Mouse (Mus musculus) thymus, postnatal 14 days (tissue): Measurements from ENCODE around the gene Ppp1r1a.

Experiments
- DNase-seq: peaks from one replicate; pipeline ENCODE4 v3.0.0; 2021

Ppp1r1a gene

DNA sequence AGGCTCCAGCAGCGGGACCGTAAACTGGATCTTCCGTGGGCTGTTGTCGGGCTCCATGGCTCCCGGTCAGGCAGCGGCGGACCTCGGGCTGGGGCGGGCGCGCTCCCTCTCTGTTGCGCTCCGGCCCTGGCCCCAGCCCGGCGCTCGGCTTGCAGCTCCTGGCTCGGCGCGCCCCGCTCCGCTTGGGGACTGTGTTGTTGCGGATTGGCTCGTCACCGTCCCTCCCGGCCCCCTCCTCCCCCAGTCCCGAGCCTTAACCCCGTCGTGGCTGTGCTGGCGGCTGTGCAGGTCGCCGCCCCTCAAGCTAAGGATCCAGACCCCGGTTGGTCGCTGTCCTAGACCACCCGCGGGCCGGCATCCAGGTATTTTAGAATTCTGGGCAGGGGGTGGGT is at the start of gene Ppp1r1a:
Gene Ppp1r1a, minus strand, starts transcription at position 182 of the 392 bp plus-strand sequence.
- no peak for DNase-seq

DNA sequence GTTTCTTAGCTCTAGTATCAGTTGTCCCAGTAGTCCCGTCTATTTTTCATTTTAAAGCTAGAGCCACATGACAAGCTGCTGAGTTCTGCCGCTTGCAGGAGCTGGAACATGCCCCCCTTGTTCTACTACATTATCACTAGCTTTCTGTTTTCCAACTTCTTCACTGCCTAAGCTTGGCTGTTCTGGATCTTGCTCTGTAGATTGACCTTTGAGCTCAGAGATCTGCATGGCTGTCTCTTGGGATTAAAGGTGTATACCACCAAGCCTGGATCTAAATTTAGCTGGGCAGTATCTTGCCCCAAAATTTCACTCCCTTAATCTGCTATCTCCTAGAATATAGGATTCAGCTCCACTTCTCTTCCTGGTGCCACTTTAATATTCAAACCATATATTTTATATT is 48.1 kb upstream of the Ppp1r1a start:
- no peak for DNase-seq

DNA sequence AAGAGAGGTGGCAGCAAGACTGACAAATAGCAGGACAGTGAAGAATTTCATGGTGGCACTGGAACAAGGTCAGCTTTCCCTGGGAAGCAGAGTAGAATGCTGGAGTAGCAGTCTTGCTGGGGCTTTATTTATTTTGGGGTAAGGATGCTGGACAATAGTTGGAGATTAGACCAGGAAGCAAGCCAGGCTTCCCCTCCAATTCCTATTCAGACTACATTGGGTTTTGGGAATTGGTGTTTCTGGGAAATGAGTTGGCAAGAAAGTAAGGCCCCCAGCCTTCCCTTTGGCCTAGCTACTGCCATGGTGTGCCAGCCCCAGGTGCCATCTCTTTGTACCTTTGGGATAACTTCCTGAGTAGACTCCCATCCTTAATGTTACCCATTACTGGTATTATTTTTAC is 27.2 kb upstream of the Ppp1r1a start, which contains the start of gene Glycam1:
Gene Glycam1, minus strand, starts transcription at position 101 of the 400 bp plus-strand sequence.
- no peak for DNase-seq

DNA sequence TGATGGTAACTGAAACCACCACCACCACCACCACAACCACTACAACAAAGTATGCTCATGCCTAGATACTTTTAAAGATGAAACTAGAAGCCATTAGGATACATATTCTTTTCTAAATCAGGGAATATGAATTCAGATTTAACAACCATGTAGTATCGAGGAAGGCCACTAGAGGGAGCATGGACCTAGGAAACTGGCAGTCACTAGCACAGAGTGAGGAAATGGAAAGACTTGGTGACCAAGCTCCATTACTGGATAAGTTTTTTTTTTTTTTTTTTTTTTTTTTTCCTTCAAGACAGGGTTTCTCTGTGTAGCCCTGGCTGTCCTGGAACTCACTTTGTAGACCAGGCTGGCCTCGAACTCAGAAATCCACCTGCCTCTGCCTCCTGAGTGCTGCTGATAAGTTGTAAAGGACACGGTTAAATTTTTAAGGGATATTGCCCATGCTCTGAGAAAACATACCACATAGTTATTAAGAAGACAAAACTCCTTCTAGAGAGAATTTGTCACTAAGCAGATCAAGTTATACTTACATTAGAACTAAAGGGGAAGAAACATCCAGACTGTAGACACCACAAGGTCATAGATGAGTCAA is 14.4 kb upstream of the Ppp1r1a start:
- DNase-seq = peak; percentile 50

DNA sequence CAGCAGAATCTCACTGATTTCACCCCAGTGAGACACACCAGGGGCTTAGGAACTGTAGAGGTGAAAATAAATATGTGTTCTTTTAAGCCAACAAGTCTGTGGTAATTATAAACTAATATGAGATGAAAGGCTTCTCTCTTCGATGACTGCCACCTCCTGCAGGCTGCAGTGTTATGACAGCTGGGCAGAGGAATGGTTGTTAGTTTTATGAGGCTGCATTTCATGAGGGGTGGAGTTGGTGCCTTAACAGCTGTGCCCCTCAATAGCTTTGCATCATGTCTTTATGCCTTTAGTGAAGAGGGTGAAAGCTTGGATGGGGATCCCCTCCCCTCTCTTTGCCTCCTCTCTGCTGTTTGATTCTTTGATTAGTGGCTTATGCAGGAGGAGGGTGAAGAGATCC is 13.2 kb upstream of the Ppp1r1a start:
- no peak for DNase-seq

DNA sequence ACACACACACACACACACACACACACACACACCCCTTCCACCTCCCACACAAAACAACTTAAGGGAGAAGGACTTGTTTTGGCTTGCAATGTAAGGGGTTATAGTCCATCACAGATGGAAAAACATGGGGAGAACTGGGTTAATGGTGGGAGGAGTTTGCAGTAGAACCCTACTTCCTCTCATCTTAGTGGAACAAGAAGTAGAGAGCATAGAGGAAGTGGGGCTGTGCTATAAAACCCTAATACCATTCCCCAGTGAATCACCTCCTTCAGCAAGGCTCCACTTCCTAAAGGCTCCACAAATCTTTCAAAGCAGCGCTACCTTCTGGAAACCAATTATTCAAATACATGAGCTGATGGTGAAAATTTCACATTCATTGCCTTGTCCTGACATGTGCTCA is 11.7 kb upstream of the Ppp1r1a start:
- no peak for DNase-seq

DNA sequence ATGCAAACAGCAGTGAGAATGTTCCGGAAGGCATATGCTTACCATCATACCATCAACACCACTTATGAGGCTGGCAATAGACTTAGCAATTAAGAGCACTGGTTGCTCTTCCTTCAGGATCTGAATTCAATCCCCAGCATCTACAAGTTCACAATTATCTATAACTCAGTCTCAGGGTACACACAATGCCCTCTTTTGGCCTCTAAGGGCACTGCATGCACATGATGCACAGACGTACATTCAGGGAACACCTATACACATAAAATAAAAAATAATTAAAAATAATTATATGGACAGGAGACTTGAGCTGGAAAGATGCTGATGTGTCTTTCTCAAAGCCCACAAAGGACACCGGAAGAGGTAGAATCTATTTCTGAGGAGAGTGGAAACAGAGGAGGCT is 10.2 kb upstream of the Ppp1r1a start:
- no peak for DNase-seq

DNA sequence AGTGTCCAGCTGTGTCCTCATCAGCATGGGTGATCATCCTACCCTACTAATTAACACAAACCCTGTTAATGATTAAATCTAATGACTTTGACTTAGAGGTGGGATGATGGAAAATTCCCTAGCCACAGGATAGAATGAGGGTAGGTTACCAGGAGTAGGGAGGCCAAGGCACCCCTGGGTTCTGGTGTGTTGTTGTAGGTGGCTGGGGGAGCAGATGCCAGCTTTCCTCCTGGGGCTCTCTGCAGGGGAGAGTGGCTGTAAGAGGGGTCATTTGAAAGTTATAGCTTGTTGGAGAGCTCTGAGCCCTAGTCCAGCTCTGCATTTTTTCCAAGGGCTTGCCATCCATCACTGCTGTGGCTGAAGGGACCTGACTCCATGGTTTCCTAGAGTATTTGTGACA is 4.7 kb upstream of the Ppp1r1a start:
- DNase-seq = no peak

DNA sequence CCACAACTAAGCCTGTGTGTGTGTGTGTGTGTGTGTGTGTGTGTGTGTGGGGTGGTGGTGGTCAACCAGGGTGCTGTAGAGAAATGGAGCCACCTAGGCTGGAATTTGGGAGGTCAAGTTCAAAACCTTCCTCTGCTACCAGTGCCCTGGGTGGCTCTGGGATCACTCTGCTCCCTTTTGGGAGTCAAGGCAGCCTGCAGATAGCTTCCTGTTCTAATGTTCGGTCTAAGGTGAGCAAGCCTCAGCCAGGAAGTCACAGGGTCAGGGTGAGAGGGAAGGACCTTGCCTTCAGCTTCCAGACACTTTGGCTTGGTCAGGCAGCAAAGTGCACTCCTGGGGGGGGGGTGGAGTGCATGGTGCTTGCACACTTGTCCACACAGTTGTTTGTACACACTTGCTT is 2.8 kb upstream of the Ppp1r1a start:
- no peak for DNase-seq

DNA sequence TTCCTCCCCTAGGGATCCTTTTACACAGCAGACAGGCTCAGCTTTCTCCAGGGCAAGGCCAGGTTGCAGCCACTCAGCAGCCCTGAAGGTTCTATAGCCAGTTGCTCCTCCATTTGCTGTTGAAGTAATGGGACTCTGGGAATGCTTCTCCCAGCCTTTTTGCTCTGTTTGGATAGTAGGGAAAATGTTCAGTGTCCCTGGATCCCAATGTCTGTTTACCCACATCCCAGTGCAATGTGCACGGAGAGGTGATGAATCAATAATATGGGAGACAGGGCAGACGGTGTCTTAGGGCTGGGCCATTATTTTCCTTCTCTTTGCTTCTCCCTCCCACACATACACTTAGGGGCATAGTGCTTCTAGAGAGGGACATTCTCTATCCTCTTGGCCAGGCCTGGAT is 1.5 kb upstream of the Ppp1r1a start:
- DNase-seq = no peak

DNA sequence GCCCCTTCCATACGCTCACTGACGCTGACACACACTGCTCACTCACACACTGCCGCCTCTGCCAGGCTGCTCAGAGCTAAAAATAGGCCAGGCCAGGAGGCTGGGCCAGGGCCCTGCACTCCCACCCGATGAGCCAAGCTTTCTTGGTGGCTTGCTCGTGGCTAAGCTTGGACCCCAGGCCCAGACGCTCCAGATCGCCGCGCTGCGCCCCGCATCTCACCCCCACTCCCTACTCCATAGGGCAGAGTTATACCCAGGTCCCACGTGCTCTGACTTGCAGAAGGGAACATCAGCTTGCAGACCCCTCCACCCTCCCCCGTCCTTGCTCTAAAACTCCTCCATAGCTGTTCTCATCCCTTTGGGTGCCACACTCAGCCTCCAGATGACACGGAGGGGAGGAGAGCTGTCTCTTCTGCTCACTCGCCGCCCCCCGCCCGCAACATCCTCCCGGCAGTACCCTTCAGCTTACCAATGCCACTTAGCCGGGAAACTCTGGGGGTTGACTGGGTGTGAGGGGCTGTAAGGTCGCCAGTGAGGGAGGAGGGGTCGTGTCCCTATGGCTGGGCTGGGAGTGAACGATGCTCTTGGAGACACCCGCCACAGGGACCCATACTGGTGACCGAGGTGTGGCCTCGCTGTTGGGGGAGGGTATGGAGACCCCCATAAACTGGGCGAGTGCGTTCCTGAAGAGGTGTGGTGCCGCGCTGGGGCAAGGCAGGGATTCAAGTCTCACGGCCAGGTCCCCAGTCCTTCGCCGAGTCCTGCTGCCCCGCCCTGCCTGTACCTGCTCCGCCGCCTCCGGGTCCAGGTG is 587 bp downstream of the Ppp1r1a start:
- no peak for DNase-seq

DNA sequence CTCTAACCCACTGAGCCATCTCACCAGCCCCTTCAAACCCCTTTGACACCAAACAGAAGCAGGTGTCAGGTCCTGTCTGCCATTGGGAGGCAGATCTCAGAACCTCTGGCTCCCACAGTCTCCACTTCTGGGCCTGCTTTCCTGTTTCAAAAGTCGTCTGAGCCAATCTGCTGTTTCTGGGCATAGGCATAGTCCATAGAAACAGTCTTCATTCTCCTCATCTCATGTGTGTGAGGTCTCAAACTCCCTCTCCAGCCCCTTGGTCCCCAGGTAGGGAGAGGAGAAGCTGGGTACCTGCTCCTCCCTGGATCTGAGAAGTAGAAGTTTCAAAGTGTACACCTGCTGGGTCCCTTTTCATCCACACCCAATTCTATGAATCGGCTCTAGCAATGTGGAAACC is 1.3 kb downstream of the Ppp1r1a start:
- no peak for DNase-seq

DNA sequence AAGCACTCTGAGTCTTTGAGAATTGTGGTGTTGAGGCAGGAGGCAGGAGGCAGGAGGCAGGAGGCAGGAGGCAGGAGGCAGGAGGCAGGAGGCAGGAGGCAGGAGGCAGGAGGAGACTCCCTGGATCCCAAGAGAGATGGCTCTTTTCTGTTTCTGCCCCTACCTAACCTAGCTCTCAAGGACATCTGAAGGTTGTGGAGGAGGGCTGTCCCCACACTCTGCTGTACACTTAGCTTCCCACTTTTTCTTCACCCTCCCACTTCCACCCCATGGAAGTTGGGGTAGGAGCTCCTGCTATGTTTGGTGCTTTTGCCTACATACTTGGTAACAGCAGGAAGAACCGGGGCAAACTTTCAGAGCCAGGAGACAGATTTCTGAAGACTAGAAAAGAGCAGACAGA is 2.0 kb downstream of the Ppp1r1a start:
- DNase-seq = no peak

DNA sequence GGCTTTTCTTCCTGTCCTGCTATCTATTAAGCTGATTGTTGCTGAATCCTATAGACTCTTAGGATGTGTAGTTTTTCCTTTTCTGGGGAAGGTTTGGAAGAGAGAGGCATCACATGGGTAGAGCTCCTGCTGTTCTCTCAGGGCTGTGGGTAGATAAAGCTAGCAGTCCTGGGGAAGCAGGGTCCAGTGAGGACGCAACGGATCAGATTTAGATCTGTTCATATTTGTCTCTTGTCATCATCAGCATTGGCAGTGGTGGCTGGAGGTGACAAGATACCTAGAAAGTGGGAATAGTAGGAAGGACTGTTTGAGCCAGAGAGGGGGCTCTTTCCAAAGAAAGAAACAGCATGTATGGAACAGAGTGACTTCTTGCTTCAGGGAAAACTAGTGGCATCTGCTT is 2.8 kb downstream of the Ppp1r1a start:
- no peak for DNase-seq

DNA sequence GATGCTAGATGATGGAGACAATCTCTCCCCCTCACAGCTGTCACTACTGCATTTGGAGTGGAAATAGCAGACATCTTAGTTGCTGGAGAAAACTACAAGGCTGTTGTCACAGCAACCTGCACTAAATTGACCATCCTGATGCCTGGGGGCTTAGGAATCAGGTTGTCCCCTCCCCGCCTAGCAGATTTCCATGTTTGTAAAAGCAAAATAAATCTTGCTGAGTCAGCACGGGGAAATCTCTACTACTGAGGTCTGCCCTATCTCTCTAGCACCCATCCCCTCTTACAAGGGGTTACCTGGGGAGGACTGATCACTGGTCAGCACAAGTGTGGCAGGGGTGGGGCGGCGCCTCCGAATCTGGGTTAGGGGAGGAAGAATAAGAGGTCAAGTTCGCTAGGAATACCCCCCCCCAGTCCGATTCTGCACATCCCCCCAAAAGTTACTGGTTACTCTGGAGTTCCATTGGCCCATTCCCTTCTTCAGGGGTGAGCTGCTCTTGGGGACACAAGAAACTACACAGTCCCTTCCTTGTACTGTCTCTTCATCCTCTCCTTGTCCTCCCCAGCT is 3.7 kb downstream of the Ppp1r1a start:
- no peak for DNase-seq

DNA sequence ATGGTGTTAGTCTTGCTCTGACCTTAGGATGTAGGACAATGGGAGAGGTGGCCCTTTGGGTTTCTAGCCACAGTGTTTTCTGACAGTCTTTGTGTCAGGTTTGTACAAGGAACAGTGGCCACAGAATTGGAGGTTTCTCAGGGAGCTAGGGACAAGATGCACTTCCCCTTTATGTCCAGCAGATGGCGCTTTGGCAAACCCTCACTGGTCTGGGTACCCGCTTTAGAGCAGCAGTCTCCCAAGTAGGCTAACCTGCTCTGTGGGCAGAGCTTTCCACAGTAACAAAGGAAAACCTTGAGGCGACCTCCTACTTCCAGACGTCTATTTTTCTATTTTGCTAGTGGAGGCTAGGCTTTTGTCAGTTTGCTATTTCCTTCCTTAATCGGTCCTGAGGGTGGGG is 7.4 kb downstream of the Ppp1r1a start:
- peak; percentile 30 for DNase-seq

DNA sequence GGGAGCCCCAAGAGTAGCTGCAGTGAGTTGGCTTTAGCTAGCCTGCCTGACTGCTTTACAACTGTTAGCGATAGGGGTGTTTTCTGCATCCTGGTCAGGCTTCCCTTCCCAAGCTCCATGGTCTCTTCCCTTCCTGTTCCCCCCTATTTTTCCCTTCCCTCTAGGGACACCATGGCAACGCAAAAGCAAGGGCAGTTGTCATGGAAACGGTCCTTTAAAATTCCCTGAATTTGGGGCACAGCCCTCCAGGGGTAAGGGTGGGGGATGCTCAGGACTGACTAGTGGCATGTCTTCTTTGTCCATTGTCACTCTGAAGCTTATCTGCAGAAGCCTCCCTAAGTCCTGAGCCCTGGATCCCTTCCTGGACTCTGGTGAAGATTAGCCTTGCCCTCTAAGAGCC is 14.6 kb downstream of the Ppp1r1a start:
- DNase-seq = no peak

DNA sequence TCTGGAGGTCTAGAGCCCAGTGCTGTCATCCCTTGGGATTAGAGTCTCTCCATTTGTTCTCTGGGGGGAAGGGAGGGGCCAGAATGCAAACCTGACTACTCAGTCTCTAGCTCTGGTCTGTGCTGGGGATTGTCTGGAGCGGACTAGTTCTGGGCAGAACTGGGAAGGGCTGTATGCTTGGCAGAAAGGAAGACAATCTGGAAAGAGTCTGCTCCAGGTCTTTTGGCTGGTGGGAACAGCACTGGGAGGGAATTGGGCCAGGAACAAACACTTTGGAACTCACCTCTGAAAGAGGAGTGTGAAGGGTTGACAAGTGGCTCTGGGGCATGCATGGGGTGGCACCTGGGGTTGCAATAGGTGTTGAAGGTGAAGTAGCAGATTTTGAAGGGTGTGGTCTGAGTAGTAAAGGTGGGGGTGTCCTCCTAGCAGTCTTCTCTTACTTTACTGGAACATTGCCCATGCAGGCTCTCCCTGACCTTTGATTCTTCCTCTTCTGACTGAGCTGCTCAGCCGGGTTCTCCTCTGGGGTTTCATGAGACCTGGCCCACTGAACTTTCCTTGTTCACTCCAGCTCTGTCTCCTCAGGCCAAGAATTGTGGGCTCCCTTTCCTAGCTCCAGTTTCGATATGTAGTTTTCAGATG is 15.2 kb downstream of the Ppp1r1a start:
- DNase-seq = no peak

DNA sequence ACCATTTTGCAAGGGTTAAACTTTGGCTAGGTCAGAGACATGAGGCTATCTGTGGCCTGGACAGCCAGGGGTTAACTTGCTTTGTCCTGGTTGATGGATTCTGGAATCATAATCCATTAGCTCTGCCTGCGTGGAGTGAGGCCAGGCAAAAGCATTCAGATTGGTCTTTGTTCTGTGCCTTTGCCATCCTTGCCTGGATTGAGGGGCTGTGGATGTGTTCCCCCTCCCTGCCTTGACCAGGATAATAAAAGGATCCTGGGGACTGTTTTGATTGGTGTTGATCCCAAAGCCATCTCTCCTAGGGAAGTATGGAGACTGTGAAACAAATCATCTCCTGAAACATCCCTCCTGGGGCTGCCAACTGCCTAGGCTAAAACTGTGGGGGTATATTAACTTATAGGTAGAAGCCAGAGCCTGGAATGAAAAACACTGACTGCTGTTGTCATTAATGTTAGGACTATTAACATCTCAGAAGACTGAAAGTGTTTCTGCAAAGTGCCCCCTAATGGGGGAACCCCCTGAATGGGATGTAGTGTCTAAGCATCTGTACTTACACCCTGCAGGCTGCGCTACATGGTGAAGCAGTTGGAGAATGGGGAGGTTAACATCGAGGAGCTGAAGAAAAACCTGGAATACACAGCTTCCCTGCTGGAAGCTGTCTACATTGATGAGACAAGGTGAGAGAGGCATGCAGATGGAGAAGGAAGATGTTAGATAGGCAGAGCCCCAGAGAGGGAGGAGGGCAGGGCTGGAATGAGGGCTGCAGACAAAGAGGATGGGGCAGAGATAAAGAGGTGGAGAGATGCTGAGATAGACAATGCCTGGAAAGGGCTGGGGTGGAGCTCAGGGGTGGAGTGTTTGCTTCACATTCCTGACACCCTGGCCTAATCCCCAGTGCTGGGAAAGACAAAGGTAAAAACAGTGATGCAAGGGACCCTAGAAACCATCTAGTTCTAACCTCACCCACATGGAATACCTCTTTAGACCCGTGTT is 18.1 kb downstream of the Ppp1r1a start:
- no peak for DNase-seq

DNA sequence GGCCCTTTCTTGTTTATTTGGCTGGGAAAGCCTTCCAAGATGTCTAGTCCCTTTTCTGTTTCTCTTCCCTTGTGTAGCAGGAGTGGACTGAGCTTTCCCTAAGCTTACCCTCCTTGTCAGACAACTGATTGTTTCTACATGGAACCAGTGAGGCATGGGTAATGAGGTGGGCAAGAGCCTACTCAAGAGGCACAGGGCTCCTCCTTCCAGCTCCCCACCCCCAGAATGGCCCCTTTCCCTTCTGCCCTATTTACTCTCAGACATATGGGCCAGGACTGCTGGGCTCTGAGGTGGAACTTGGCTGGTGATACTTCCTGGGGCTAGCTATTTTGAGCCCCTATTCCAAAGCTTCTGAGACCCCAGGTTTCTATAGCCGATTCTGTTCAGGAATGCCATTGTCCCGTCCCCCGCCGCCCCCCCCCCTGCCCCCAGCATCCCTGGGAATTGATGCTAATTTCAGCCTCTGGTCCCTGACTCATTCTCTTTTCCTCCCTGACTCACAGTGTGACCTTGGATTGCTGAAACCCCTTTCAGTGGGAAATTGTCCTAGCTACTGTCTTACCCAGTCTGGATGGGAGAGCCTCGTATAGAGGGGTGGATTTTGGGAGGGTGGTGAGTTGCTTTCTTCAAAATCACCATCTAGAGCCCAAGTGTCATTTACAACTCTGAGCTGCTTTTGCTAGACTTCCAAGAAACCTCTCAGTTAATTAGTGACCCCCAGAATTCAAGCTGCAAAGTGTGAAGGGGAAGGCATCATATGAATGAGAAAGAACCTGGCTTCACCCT is 19.0 kb downstream of the Ppp1r1a start:
- DNase-seq = no peak

DNA sequence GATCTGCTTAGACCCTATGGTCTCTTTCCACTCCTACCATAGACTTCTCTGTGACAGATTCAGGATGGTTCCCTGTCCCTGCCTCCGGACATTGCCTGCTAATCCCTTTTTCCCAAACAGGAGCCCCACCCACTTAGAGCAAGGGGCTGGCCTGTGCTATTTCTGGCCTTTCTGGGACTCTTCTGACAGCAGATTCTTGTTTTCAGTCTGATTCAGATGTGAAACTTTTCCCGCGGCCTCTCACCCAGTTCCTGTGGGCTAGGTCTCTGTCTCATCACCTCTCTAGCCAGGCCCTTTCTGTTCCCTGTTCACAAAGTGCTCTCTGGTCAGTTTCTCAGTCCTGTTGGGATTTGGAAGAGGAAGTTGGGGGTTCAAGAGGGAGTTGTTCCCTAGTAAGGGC is 22.9 kb downstream of the Ppp1r1a start:
- DNase-seq = no peak

DNA sequence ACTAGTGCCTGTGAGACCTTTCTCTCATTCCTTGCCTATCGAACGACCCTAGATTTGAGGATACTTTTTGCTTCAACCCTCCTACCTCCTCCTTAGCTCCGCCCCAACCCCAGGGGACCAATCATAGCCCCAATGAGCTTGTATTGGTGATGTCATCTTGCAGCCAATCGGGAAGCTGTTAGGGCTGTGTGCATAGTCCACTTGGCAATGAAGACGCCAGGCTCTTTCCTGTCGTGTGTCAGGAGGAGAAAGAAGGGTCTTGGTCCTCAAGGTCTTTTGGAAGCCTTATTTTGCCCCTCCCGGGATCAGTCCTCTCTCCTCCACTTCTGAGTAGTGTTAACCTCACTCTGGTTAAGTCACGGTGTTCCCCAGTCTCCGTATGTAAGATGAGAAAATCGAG is 23.7 kb downstream of the Ppp1r1a start:
- peak; percentile 68 for DNase-seq
